Mouse (Mus musculus) ovary, postnatal 10 days (tissue): ENCODE data around the gene Car9.
"Not testable (repeated sequence)": the region's sequence is repeated elsewhere in the genome, so short reads cannot be mapped to it uniquely, and the experiment has no call there.

ENCODE experiments used
- DNase-seq: peaks from one replicate; pipeline ENCODE4 v3.0.0; 2022; ENCODE audit warnings: low spot score

The Car9 gene

DNA sequence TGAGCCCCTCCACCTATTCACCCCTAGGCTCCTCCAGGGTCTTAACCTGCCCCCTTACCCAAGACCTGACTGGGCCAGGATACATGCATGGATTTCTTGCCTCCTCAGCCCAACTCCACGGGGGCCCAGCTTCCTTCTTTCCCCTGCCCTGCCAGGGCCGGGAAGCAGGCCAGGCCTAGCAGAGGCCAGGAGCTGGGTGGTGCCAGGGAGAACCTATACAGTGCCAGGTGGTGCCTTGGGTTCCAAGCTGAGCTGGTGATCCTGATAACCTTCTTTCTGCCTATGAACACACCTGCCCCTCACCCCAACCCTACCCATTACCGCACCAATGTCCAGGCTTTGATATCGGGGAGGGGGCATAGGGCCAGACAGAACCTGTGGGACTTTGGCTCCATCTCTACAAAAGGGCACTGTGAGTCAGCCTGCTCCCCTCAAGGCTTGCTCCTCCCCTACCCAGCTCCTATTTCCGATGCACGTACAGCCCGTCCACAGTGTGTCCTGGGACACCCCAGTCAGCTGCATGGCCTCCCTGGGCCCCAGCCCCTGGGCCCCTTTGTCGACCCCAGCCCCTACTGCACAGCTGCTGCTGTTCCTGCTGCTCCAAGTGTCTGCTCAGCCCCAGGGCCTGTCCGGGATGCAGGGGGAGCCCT lies at the start of gene Car9:
Gene Car9 (plus strand): TSS at position 431 of the 650 bp plus-strand sequence.
- no peak for DNase-seq

- no peak for DNase-seq
Measured at GRCm38 (mm10) chr4:43457124-43457523, 49.6 kb upstream of the Car9 start.

- no peak for DNase-seq
Measured at GRCm38 (mm10) chr4:43463102-43463501, 43.7 kb upstream of the Car9 start.

- no peak for DNase-seq
Measured at GRCm38 (mm10) chr4:43465935-43466334, 40.8 kb upstream of the Car9 start.

GRCm38 (mm10) chr4:43466872-43467271 lies 39.9 kb upstream of the Car9 start:
- no peak for DNase-seq

DNA sequence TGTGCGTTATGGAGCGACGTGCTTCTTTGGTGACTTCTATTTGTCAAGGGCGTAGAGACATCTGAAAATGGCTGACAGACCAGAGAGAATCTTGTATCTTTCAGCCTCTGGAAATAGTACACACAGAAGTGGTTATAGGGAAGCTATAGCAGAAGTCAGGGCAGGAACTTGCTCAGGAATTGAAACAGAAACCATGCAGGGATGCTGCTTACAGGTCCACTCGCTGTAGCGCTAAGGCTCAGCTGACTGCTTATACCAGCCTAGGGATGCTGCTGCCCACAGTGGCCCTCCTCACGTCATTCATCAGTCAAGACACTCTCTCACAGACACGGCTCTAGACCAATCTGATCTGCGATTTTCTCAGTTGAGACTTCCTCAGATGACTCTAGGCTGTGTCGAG lies 36.5 kb upstream of the Car9 start:
- no peak for DNase-seq

- no peak for DNase-seq
Measured at GRCm38 (mm10) chr4:43473636-43474035, 33.1 kb upstream of the Car9 start.

- DNase-seq = no peak
Measured at GRCm38 (mm10) chr4:43476604-43477003, 30.2 kb upstream of the Car9 start.

GRCm38 (mm10) chr4:43477857-43478533 lies 28.8 kb upstream of the Car9 start:
- DNase-seq = peak; percentile 61

DNA sequence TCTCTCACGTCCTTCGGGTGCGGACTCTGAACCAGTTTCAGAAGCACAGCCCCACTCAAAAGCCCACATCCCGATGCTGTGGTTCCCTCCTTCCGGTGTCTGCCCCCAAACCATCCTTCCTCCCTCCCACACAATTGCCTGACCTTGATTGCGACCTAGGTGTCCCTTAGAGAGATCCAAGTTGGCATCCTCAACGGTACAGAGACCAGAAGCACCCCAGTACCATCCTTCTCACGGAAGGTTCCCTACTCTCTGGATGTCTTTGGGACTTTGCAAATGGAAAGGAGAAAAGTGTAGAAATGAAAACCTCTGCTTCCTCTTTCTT lies 28.3 kb upstream of the Car9 start:
- no peak for DNase-seq

DNA sequence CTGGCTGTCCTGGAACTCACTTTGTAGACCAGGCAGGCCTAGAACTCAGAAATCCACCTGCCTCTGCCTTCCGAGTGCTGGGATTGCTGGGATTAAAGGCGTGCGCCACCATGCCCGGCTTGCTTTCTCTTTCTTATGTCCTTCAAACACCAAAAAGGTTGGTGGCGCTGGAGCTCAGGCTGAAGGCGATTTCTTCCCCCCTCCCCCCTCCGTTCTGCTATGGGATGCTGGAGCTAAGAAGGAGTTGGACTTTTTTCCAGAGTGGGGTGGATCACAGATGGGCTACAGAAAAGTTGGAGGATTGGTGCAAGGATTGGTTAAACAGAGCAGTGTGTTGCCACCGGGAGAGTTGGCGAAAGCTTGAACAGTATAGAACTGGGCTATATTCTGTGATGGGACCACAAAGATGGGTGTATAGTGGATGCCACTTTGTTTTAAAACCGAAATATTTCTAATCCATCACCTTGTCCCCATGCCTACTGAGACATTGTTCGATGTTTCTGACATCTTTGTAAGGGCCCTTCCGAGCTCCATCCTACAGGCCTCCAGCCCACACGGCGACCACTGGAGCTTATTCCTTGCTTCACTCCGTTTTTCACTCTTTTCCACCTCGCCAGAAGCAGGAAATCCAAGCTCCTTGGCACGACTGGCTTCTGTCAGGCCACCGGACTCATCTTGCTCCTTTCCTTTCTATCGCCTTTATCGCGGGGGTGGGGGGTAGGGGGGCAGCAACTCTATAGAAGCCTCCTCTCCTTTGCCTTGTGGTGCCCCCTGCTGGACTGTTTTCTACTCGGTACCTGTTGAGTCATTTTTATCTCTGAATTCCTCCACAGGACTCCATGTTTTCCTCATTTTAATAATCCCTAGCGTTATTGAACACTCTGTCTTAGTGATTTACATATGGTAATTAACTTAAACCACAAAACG lies 27.6 kb upstream of the Car9 start:
- no peak for DNase-seq

DNA sequence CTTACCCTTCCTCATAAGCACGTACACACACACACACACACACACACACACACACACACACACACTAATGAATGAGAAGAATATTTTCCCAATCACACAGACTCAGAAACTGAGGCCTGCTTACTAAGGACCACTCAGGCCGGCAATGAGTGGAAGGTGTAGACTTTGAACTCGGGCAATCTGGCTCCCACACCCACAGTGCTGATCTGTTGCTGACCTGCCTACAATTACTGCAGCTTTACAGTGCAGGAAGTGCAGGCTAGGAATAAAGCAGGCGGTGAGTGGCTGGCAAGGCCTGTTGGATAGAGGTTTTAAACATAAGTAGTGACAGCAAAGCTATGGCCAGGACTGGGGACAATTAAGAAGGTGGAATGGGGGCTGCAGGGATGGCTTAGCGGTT lies 25.8 kb upstream of the Car9 start:
- no peak for DNase-seq

GRCm38 (mm10) chr4:43481894-43482456 lies 24.8 kb upstream of the Car9 start:
- no peak for DNase-seq

- no peak for DNase-seq
Measured at GRCm38 (mm10) chr4:43482591-43482990, 24.2 kb upstream of the Car9 start.

- DNase-seq = no peak
Measured at GRCm38 (mm10) chr4:43483535-43484091, 23.2 kb upstream of the Car9 start, which contains the start of gene Sit1. Gene Sit1 (minus strand): TSS chr4:43483734.

- DNase-seq = not testable (repeated sequence)
Measured at GRCm38 (mm10) chr4:43485666-43486065, 21.1 kb upstream of the Car9 start.

DNA sequence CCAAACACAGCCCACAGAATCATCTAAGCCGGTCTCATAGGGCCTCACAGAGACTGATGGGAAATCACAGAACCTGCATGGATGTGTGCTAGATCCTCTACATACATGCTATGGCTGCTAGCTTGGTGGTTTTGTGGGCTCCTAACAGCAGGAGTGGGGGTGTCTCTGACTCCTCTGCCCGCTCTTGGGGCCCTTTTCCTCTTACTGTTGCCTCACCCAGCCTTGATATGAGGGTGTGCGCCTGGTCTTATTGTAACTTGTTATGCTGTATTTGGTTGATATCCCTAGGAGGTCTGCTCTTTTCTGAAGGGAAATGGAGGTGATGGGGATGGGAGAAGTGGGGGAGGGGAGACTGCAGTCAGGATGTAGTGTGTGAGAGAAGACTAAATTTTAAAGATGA lies 17.2 kb upstream of the Car9 start:
- no peak for DNase-seq

- no peak for DNase-seq
Measured at GRCm38 (mm10) chr4:43490801-43491200, 16.0 kb upstream of the Car9 start.

DNA sequence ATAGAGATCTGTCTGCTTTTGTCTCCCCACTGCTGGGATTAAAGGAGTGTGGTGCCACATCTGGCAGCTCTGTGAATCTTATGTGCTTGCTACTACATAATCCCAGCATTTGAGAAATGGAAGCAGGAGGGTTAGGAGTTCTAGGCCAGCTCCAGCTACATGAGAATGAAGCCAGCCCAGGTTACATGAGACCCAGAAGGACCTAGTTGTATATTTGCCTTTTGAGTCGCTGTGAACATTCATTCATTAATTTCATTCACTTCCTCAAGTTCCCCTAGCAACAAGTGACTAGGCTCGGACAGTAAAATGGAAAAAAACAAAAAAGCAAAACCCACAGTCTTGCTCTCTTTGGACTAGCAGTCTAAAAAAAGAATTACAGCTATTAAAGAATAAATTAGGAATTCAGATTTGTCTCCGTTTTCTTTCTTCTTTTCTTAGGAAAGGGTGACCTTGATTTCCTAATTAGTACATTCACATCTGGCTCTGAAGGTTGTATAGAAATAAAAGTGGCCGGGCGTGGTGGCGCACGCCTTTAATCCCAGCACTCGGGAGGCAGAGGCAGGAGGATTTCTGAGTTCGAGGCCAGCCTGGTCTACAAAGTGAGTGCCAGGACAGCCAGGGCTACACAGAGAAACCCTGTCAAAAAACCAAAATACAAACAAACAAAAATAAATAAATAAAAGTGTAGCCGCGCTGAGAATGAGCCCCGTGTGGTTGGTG lies 14.5 kb upstream of the Car9 start:
- DNase-seq = no peak

DNA sequence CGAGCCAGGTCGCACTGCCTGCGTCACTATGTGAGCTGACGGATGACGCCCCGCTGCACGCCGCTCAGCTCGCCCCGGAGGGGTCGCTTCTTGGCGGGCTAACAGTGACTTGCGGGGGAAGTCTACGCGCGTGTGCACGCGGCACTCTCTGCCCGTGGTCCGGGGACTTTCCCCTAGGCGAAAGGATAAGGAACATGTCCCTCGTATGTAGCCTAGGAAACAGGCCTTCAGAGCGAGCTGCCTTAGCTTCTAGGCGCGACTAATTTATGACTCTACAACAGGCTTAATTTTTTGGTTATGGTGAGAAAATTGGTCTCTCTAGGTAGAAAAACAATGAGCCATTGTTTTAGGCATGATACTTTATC lies 14.0 kb upstream of the Car9 start, which contains the start of gene Ccdc107:
Gene Ccdc107 (plus strand): TSS at position 80 of the 365 bp plus-strand sequence.
- peak; percentile 53 for DNase-seq

GRCm38 (mm10) chr4:43493186-43493845 lies 13.4 kb upstream of the Car9 start:
- DNase-seq = peak; percentile 98
